8 mouse cellular contexts compared by ENCODE assay signal in the genomic region with DNA sequence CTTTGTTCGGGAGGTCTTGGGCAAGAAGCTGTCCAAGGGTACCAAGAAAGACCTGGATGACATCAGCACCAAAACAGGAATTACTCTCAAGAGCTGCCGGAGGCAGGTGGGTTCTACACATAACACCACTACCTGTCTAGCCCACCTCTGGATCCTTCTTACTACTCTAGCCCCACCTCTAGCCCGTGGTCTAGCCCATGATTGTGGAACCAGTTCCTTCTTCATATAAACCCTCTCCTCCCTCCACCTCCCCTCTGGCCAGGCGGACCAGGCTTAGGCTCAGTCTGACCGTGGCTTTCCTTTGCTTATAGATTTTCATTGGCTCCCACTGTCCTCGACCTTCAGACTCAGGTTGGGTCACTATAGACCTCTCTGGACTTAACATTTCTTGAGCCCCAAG. TPM values are rescaled to one million over a fixed set of nuclear protein-coding genes. Genes with fewer than 3 reads are reported as not detected.
DNase-seq lines count a peak whose midpoint lies in the region; ATAC-seq and TF ChIP-seq lines count a peak whose summit lies in the region.

No protein-coding gene starts in this region.

- H3K27ac ChIP-seq in heart, embryonic 11.5 days (ENCODE audit: low read depth, low read length) = no peak overlapping the region
- H3K27ac ChIP-seq in heart, adult 2 months = no peak overlapping the region; the same call in 1 of the 2 replicates
- H3K27ac ChIP-seq in CH12.LX (ENCODE audit: insufficient read depth, low read depth) = no peak overlapping the region
- no peak overlapping the region for H3K27ac ChIP-seq in forebrain, embryonic 15.5 days (replicated peaks)
- H3K27ac ChIP-seq in liver, embryonic 15.5 days (replicated peaks) = no peak overlapping the region

- peaks cover 14% of the 10 kb centered on the region for H3K36me3 ChIP-seq in heart, embryonic 11.5 days (ENCODE audit: control insufficient read depth, insufficient read depth, low read length)
- no peaks in the 10 kb centered on the region for H3K36me3 ChIP-seq in heart, adult 2 months (ENCODE audit: control insufficient read depth, insufficient read depth, low read length)
- peaks cover 42 to 50% of the 10 kb centered on the region in 2 experiments for H3K36me3 ChIP-seq in CH12.LX (replicated peaks in 1 of 2; ENCODE audit: control insufficient read depth in 1 of 2, insufficient read depth in 1 of 2, low read length in 1 of 2)
- peaks cover 36% of the 10 kb centered on the region for H3K36me3 ChIP-seq in forebrain, embryonic 15.5 days
- peaks cover 33% of the 10 kb centered on the region for H3K36me3 ChIP-seq in liver, embryonic 15.5 days (replicated peaks)

- no peaks in the 10 kb centered on the region for H3K9me3 ChIP-seq in heart, embryonic 11.5 days (replicated peaks; ENCODE audit: control insufficient read depth, low read length)
- no peaks in the 10 kb centered on the region for H3K9me3 ChIP-seq in CH12.LX (replicated peaks; ENCODE audit: low read length)
- H3K9me3 ChIP-seq in forebrain, embryonic 15.5 days = no peaks in the 10 kb centered on the region
- no peaks in the 10 kb centered on the region for H3K9me3 ChIP-seq in liver, embryonic 15.5 days (replicated peaks)

- H3K79me2 ChIP-seq in heart, adult 2 months (replicated peaks; ENCODE audit: control insufficient read depth, insufficient read depth, low read length) = peaks cover 3% of the 10 kb centered on the region
- H3K79me2 ChIP-seq in CH12.LX (replicated peaks; ENCODE audit: control insufficient read depth, extremely low read depth, insufficient read depth, poor library complexity, severe bottlenecking) = peaks cover 8% of the 10 kb centered on the region

- in situ Hi-C loops in CH12.LX (cut with MboI; ENCODE audit: low pct_ligation_motif_present, low pct_unique_long_range_greater_than_20kb, low sequenced_read_pairs) = no loop called here

- TF ChIP-seq RAD21 in CH12.LX (IDR thresholded peaks at IDR 0.05; ENCODE audit: low read depth, low read length) = no peak

- H3K4me3 ChIP-seq in heart, embryonic 11.5 days (ENCODE audit: low read depth, low read length) = peak overlapping the region; percentile 79; the same call in 1 of the 2 replicates
- no peak overlapping the region for H3K4me3 ChIP-seq in heart, adult 2 months
- H3K4me3 ChIP-seq in CH12.LX (replicated peaks in 1 of 3; ENCODE audit: low read depth in 2 of 3, low read length in 2 of 3, poor library complexity in 1 of 3) = peak overlapping the region; percentile 86 to 97 (median 88)
- H3K4me3 ChIP-seq in forebrain, embryonic 15.5 days = peak overlapping the region; percentile 75
- peak overlapping the region; percentile 87 for H3K4me3 ChIP-seq in liver, embryonic 15.5 days (replicated peaks)

- no peak for DNase-seq in heart, adult 2 months
- no peak for DNase-seq in CH12.LX (ENCODE audit: extremely low read depth)
- DNase-seq in cerebellum, postnatal 14 days = no peak
- no peak for DNase-seq in spleen, postnatal 4 days (ENCODE audit: low spot score in 2 of 2)
- no peak for DNase-seq in layer of hippocampus, adult 18-20 months (ENCODE audit: low spot score in 2 of 2)

- dilution Hi-C loops in CH12.LX (cut with MboI; ENCODE audit: extremely low pct_ligation_motif_present, extremely low pct_unique_long_range_greater_than_20kb, low sequenced_read_pairs) = no loop called here

- no peak for ATAC-seq in heart, embryonic 11.5 days (replicated peaks; ENCODE audit: insufficient number of reproducible peaks, low FRiP score, low TSS enrichment)
- ATAC-seq in forebrain, embryonic 15.5 days (replicated peaks) = no peak
- no peak for ATAC-seq in liver, embryonic 15.5 days (ENCODE audit: insufficient read depth)

- peak overlapping the region; percentile 87; the same call in 1 of the 2 replicates for H3K9ac ChIP-seq in heart, embryonic 11.5 days (ENCODE audit: low read depth, low read length)
- H3K9ac ChIP-seq in heart, adult 2 months (ENCODE audit: low read depth, low read length) = no peak overlapping the region
- H3K9ac ChIP-seq in CH12.LX (ENCODE audit: insufficient read depth, low read depth) = peak overlapping the region; percentile 85
- H3K9ac ChIP-seq in forebrain, embryonic 15.5 days (replicated peaks) = peak overlapping the region; percentile 75
- peak overlapping the region; percentile 79; the same call in 1 of the 2 replicates for H3K9ac ChIP-seq in liver, embryonic 15.5 days

- WGBS in heart, embryonic 11.5 days (ENCODE audit: insufficient replicate concordance) = 84% methylated on average over 6 of the region's 6 CpGs
- 80% methylated on average over 6 of the region's 6 CpGs for WGBS in heart, adult 2 months
- 87% methylated on average over 6 of the region's 6 CpGs for WGBS in forebrain, embryonic 15.5 days
- WGBS in liver, embryonic 15.5 days (ENCODE audit: insufficient replicate concordance) = 73% methylated on average over 6 of the region's 6 CpGs

- intact Hi-C loops in heart, adult 2 months (cut with DNase I) = loop anchor here (2.0 kb wide), 1 partner anchor 25 kb away; no protein-coding TSS in a partner anchor

- TF ChIP-seq EP300 in heart, adult 2 months (IDR thresholded peaks at IDR 0.05; ENCODE audit: insufficient read depth, low read depth, low read length) = no peak
- TF ChIP-seq EP300 in CH12.LX (IDR thresholded peaks at IDR 0.05; ENCODE audit: low read length) = no peak

- no peak for TF ChIP-seq CTCF in heart, adult 2 months (IDR thresholded peaks at IDR 0.05)
- TF ChIP-seq CTCF in CH12.LX (conservative IDR thresholded peaks at IDR 0.05 in 1 of 2, IDR thresholded peaks at IDR 0.05 in 1 of 2; ENCODE audit: low read depth in 2 of 2, low read length in 2 of 2) = no peak

- H3K4me2 ChIP-seq in heart, embryonic 11.5 days = peak overlapping the region; percentile 96
- H3K4me2 ChIP-seq in CH12.LX (ENCODE audit: insufficient read depth, low read depth, poor library complexity, severe bottlenecking) = peak overlapping the region; percentile 93
- H3K4me2 ChIP-seq in forebrain, embryonic 15.5 days (replicated peaks) = peak overlapping the region; percentile 93
- H3K4me2 ChIP-seq in liver, embryonic 15.5 days = peak overlapping the region; percentile 92

- H3K4me1 ChIP-seq in heart, embryonic 11.5 days (ENCODE audit: control insufficient read depth, insufficient read depth, low read length) = peaks cover 20% of the 10 kb centered on the region
- H3K4me1 ChIP-seq in heart, adult 2 months (ENCODE audit: control insufficient read depth, insufficient read depth, low read length) = peaks cover 8% of the 10 kb centered on the region
- H3K4me1 ChIP-seq in CH12.LX (ENCODE audit: control insufficient read depth in 1 of 2, insufficient read depth in 2 of 2) = peaks cover 5 to 25% of the 10 kb centered on the region in 2 experiments; a peak in 3 of 4 replicates
- H3K4me1 ChIP-seq in forebrain, embryonic 15.5 days = peaks cover 44% of the 10 kb centered on the region
- peaks cover 44% of the 10 kb centered on the region for H3K4me1 ChIP-seq in liver, embryonic 15.5 days (replicated peaks)

- no peak for TF ChIP-seq POLR2A in heart, adult 2 months (IDR thresholded peaks at IDR 0.05; ENCODE audit: insufficient read depth, low read depth, low read length)
- no peak for TF ChIP-seq POLR2A in CH12.LX (IDR thresholded peaks at IDR 0.05; ENCODE audit: low read depth, low read length)

- H3K27me3 ChIP-seq in heart, embryonic 11.5 days (ENCODE audit: control insufficient read depth, insufficient read depth, low read length) = no peaks in the 10 kb centered on the region
- no peaks in the 10 kb centered on the region for H3K27me3 ChIP-seq in heart, adult 2 months (ENCODE audit: control insufficient read depth, insufficient read depth, low read length)
- peaks cover 7% of the 10 kb centered on the region for H3K27me3 ChIP-seq in CH12.LX (replicated peaks)
- H3K27me3 ChIP-seq in forebrain, embryonic 15.5 days = 0 out of 2 replicates have a peak, but pooled peaks cover 9% of the 10 kb centered on the region
- peaks cover 5% of the 10 kb centered on the region for H3K27me3 ChIP-seq in liver, embryonic 15.5 days

RNA-seq across cellular contexts. Expression of gene Fibp, which starts 1.0 kb away (rescaled TPM):
- polyA plus RNA-seq in heart, embryonic 11.5 days (2014; fragmentation: Nextera tagmentation; extraction: Ambion mirVana) = 73.6 and 79.8 TPM in 2 replicates
- total RNA-seq in heart, adult 2 months (2021) = 10 to 100 TPM; 47.1 to 52.9 TPM
- polyA plus RNA-seq in heart, adult 2 months (2012; rRNA removed) = 85.6 and 88.3 TPM in 2 replicates
- 37.5 and 43.0 TPM in 2 replicates for total RNA-seq in CH12.LX (2012; rRNA removed)
- total RNA-seq in CH12.LX (2014; rRNA removed) = 23.9 and 29.1 TPM in 2 replicates
- 52.4 and 74.9 TPM in 2 replicates for polyA plus RNA-seq in CH12.LX (2012; ENCODE audit: insufficient read length, low read depth)
- 160 and 184 TPM in 2 replicates for polyA plus RNA-seq in forebrain, embryonic 15.5 days (2015; fragmentation: Nextera tagmentation; extraction: Ambion mirVana)
- 25.3 and 28.6 TPM in 2 replicates for polyA plus RNA-seq in liver, embryonic 15.5 days (2015; fragmentation: Nextera tagmentation; extraction: Ambion mirVana)
- 10 to 100 TPM; 95.7 to 97.4 TPM for total RNA-seq in layer of hippocampus, adult 18-20 months (2021)

RNA-seq across cellular contexts. Expression of gene Ccdc85b, which starts 3.7 kb away (rescaled TPM):
- polyA plus RNA-seq in heart, embryonic 11.5 days (2014; fragmentation: Nextera tagmentation; extraction: Ambion mirVana) = 8.1 and 10.0 TPM in 2 replicates
- total RNA-seq in heart, adult 2 months (2021) = 1 to 10 TPM; 6.3 to 9.7 TPM
- polyA plus RNA-seq in heart, adult 2 months (2012; rRNA removed) = 5.9 and 6.1 TPM in 2 replicates
- total RNA-seq in CH12.LX (2012; rRNA removed) (4.2 and 4.8 TPM in 2 replicates), CH12.LX (2014; rRNA removed) (2.0 and 2.1 TPM in 2 replicates)
- polyA plus RNA-seq in CH12.LX (2012; ENCODE audit: insufficient read length, low read depth) = 4.1 and 5.0 TPM in 2 replicates
- polyA plus RNA-seq in forebrain, embryonic 15.5 days (2015; fragmentation: Nextera tagmentation; extraction: Ambion mirVana) = 10.7 and 11.4 TPM in 2 replicates
- polyA plus RNA-seq in liver, embryonic 15.5 days (2015; fragmentation: Nextera tagmentation; extraction: Ambion mirVana) = 1.6 TPM in 2 replicates
- 10 to 100 TPM; 36.5 to 37.0 TPM for total RNA-seq in layer of hippocampus, adult 18-20 months (2021)

RNA-seq across cellular contexts. Expression of gene Ctsw, which starts 6.9 kb away (rescaled TPM):
- polyA plus RNA-seq in heart, embryonic 11.5 days (2014; fragmentation: Nextera tagmentation; extraction: Ambion mirVana) = 0.84 and 0.86 TPM in 2 replicates
- total RNA-seq in heart, adult 2 months (2021) = under 1 TPM; 0.32 to 0.42 TPM
- 0.67 and 2.0 TPM in 2 replicates for polyA plus RNA-seq in heart, adult 2 months (2012; rRNA removed)
- total RNA-seq in CH12.LX (2012; rRNA removed) = 0.38 TPM in 2 replicates
- total RNA-seq in CH12.LX (2014; rRNA removed) = 0.23 TPM in 1 of 2 replicates, not detected in the other
- polyA plus RNA-seq in CH12.LX (2012; ENCODE audit: insufficient read length, low read depth) = 0.60 and 1.1 TPM in 2 replicates
- polyA plus RNA-seq in forebrain, embryonic 15.5 days (2015; fragmentation: Nextera tagmentation; extraction: Ambion mirVana) = 4.4 and 4.8 TPM in 2 replicates
- 0.53 and 0.54 TPM in 2 replicates for polyA plus RNA-seq in liver, embryonic 15.5 days (2015; fragmentation: Nextera tagmentation; extraction: Ambion mirVana)
- not detected for total RNA-seq in layer of hippocampus, adult 18-20 months (2021)

RNA-seq across cellular contexts. Expression of gene Efemp2, which starts 12.3 kb away (rescaled TPM):
- 72.2 and 72.5 TPM in 2 replicates for polyA plus RNA-seq in heart, embryonic 11.5 days (2014; fragmentation: Nextera tagmentation; extraction: Ambion mirVana)
- 10 to 100 TPM in 1 of 2 experiments, 1 to 10 TPM in 1; 8.2 to 10.3 TPM for total RNA-seq in heart, adult 2 months (2021)
- 33.6 and 36.3 TPM in 2 replicates for polyA plus RNA-seq in heart, adult 2 months (2012; rRNA removed)
- total RNA-seq in CH12.LX (2012; rRNA removed) (0.51 and 0.59 TPM in 2 replicates), CH12.LX (2014; rRNA removed) (not detected in 2 replicates)
- polyA plus RNA-seq in CH12.LX (2012; ENCODE audit: insufficient read length, low read depth) = 0.50 and 1.5 TPM in 2 replicates
- polyA plus RNA-seq in forebrain, embryonic 15.5 days (2015; fragmentation: Nextera tagmentation; extraction: Ambion mirVana) = 30.1 TPM in 2 replicates
- polyA plus RNA-seq in liver, embryonic 15.5 days (2015; fragmentation: Nextera tagmentation; extraction: Ambion mirVana) = 16.0 and 17.5 TPM in 2 replicates
- 10 to 100 TPM; 11.6 to 13.1 TPM for total RNA-seq in layer of hippocampus, adult 18-20 months (2021)

RNA-seq across cellular contexts. Expression of gene Fosl1, which starts 14.1 kb away (rescaled TPM):
- polyA plus RNA-seq in heart, embryonic 11.5 days (2014; fragmentation: Nextera tagmentation; extraction: Ambion mirVana) = not detected in 2 replicates
- total RNA-seq in heart, adult 2 months (2021) = not detected
- polyA plus RNA-seq in heart, adult 2 months (2012; rRNA removed) = 0.12 TPM in 1 of 2 replicates, not detected in the other
- total RNA-seq in CH12.LX (2012; rRNA removed) = not detected in 2 replicates
- not detected in 2 replicates for total RNA-seq in CH12.LX (2014; rRNA removed)
- not detected in 2 replicates for polyA plus RNA-seq in CH12.LX (2012; ENCODE audit: insufficient read length, low read depth)
- polyA plus RNA-seq in forebrain, embryonic 15.5 days (2015; fragmentation: Nextera tagmentation; extraction: Ambion mirVana) = not detected in 2 replicates
- polyA plus RNA-seq in liver, embryonic 15.5 days (2015; fragmentation: Nextera tagmentation; extraction: Ambion mirVana) = not detected in 2 replicates
- not detected for total RNA-seq in layer of hippocampus, adult 18-20 months (2021)
